ENCODE assay signal across 19 mouse cellular contexts in genomic region chr10:107951596-107951995, GRCm38 (mm10). TPM values are rescaled to one million over a fixed set of nuclear protein-coding genes. Genes with fewer than 3 reads are reported as not detected.
"Had no signal": no experiment of that assay in that cellular context is flagged by ENCODE, and none has a peak within 500 bp of the region (broad histone marks: within the 10 kb centered on the region; RNA-seq: fewer than 3 reads in every experiment).

No protein-coding gene starts in this region.

- ATAC-seq: intestine, postnatal 0 days; midbrain, embryonic 15.5 days had no signal

- H3K36me3 ChIP-seq: midbrain, embryonic 12.5 days; midbrain, embryonic 15.5 days; neural tube, embryonic 13.5 days; stomach, embryonic 15.5 days had no signal

- H3K9ac ChIP-seq: liver, embryonic 14.5 days; midbrain, embryonic 12.5 days; midbrain, embryonic 15.5 days; neural tube, embryonic 13.5 days; stomach, embryonic 15.5 days had no signal

- DNase-seq: kidney, adult 2 months; kidney, postnatal 25 days; layer of hippocampus, postnatal 36 days; lung, adult 2 months; lung, postnatal 14 days; lung, postnatal 4 days; retina, postnatal 1 day; right cerebral cortex, postnatal 25 days; spleen, adult 18-20 months; thymus, postnatal 25 days had no signal

- H3K27me3 ChIP-seq: midbrain, embryonic 12.5 days; midbrain, embryonic 15.5 days; neural tube, embryonic 13.5 days; stomach, embryonic 15.5 days had no signal

- H3K4me2 ChIP-seq: midbrain, embryonic 12.5 days; midbrain, embryonic 15.5 days; neural tube, embryonic 13.5 days; stomach, embryonic 15.5 days had no signal

- H3K27ac ChIP-seq: kidney, postnatal 0 days; left cerebral cortex, adult 2 months; liver, embryonic 14.5 days; midbrain, embryonic 12.5 days; midbrain, embryonic 15.5 days; neural tube, embryonic 13.5 days; stomach, embryonic 15.5 days had no signal

- H3K9me3 ChIP-seq: midbrain, embryonic 12.5 days; midbrain, embryonic 15.5 days; neural tube, embryonic 13.5 days; stomach, embryonic 15.5 days had no signal

- H3K4me1 ChIP-seq: midbrain, embryonic 12.5 days; midbrain, embryonic 15.5 days; neural tube, embryonic 13.5 days; stomach, embryonic 15.5 days had no signal

- H3K4me3 ChIP-seq: left cerebral cortex, adult 2 months; midbrain, embryonic 12.5 days; midbrain, embryonic 15.5 days; myocyte; neural tube, embryonic 13.5 days; stomach, embryonic 15.5 days had no signal

RNA-seq across cellular contexts. Expression of gene Otogl, which starts 39.7 kb away (rescaled TPM):
- polyA plus RNA-seq: intestine, postnatal 0 days; midbrain, embryonic 12.5 days; midbrain, embryonic 15.5 days; neural tube, embryonic 13.5 days had no signal
